Mouse (Mus musculus) layer of hippocampus, adult 18-20 months (tissue): ENCODE results near the gene Casc1. TPM values are rescaled to one million over a fixed set of nuclear protein-coding genes. Genes with fewer than 3 reads are reported as not detected.
"Not testable (repeated sequence)": the region's sequence is repeated elsewhere in the genome, so short reads cannot be mapped to it uniquely, and the experiment has no call there.

Source experiments
- DNase-seq, 2 experiments: peaks; one replicate each; pipeline ENCODE4 v3.0.0; 2022; ENCODE audit warnings: low spot score in 2 of 2
- total RNA-seq, 2 experiments: library from RNA; stranded (reverse); gene quantifications; 2 replicates each; pipeline ENCODE4 v1.2.3; 2021

The Casc1 gene
- total RNA-seq, 2 experiments from 2014 or later, result 1.0 to 1.3 TPM

- no peak for DNase-seq
These were observed 70.9 kb downstream of the Casc1 start for GRCm38 (mm10) chr6:145139776-145140475.

GRCm38 (mm10) chr6:145139236-145139635 lies 71.6 kb downstream of the Casc1 start:
- DNase-seq, result no peak

GRCm38 (mm10) chr6:145136831-145137230 lies 74.0 kb downstream of the Casc1 start:
- DNase-seq, result no peak

- no peak for DNase-seq
These were observed 75.0 kb downstream of the Casc1 start for GRCm38 (mm10) chr6:145135804-145136203.

GRCm38 (mm10) chr6:145135295-145135694 lies 75.5 kb downstream of the Casc1 start:
- no peak for DNase-seq

- not testable (repeated sequence) for DNase-seq
These were observed 77.8 kb downstream of the Casc1 start for GRCm38 (mm10) chr6:145132969-145133368.

GRCm38 (mm10) chr6:145131991-145132390 lies 78.8 kb downstream of the Casc1 start:
- no peak for DNase-seq

GRCm38 (mm10) chr6:145129563-145129962 lies 81.2 kb downstream of the Casc1 start:
- DNase-seq, result no peak

- DNase-seq, result no peak
These were observed 83.2 kb downstream of the Casc1 start for GRCm38 (mm10) chr6:145127652-145128051.

- DNase-seq, result no peak
These were observed 85.2 kb downstream of the Casc1 start for GRCm38 (mm10) chr6:145125591-145126113.

Other genes starting within 250 kb of the Casc1 start
- 100 to 1,000 TPM; 109 to 111 TPM for gene Bcat1, start 134.8 kb downstream of the Casc1 start, total RNA-seq
- 1 to 10 TPM; 3.5 to 4.5 TPM for gene Lrmp, start 95.4 kb downstream of the Casc1 start, total RNA-seq
- gene Etfrf1, start 129 bp upstream of the Casc1 start, total RNA-seq, result 10 to 100 TPM; 26.5 to 26.9 TPM
- gene Kras, start 39.2 kb upstream of the Casc1 start, total RNA-seq, result 10 to 100 TPM; 72.4 to 81.0 TPM